Mouse (Mus musculus) C2C12 (cell line): ENCODE results near the gene Robo1. TPM values are rescaled to one million over a fixed set of nuclear protein-coding genes. Genes with fewer than 3 reads are reported as not detected.

Experiments used
- H3K27me3 ChIP-seq: one replicate; pipeline ENCODE4 v1.6.1; 2011; ENCODE audit not compliant: control insufficient read depth, insufficient read depth, insufficient read length
- H3K36me3 ChIP-seq: one replicate; pipeline ENCODE4 v1.6.1; 2011; ENCODE audit not compliant: control insufficient read depth, insufficient read depth
- H3K4me3 ChIP-seq: one replicate; pipeline ENCODE4 v1.5.1; 2011; ENCODE audit warnings: mild to moderate bottlenecking, control low read depth; ENCODE audit not compliant: poor library complexity, insufficient read depth, severe bottlenecking
- H3K79me2 ChIP-seq: one replicate; pipeline ENCODE4 v1.6.1; 2011; ENCODE audit not compliant: control insufficient read depth, insufficient read depth
- H3K79me3 ChIP-seq: one replicate; pipeline ENCODE4 v1.6.1; 2011; ENCODE audit warnings: low read depth, control low read depth
- H3ac ChIP-seq: one replicate; pipeline ENCODE3; 2011; ENCODE audit warnings: low read depth; ENCODE audit not compliant: control insufficient read depth, insufficient read length
- CEBPB ChIP-seq: IDR thresholded peaks from one replicate; pipeline ENCODE4 v1.6.1; 2011; ENCODE audit warnings: low read depth, mild to moderate bottlenecking, control low read depth, moderate library complexity
- CTCF ChIP-seq: IDR thresholded peaks from one replicate; pipeline ENCODE4 v1.5.1; 2011; ENCODE audit not compliant: control insufficient read depth, insufficient read depth, insufficient read length
- FOSL1 ChIP-seq: IDR thresholded peaks from one replicate; pipeline ENCODE4 v1.8.0; 2011; ENCODE audit warnings: mild to moderate bottlenecking, low read length; ENCODE audit not compliant: poor library complexity, insufficient read depth, severe bottlenecking
- MAX ChIP-seq: IDR thresholded peaks from one replicate; pipeline ENCODE4 v1.6.1; 2011; ENCODE audit warnings: mild to moderate bottlenecking, control low read depth
- MYOD1 ChIP-seq: IDR thresholded peaks from one replicate; pipeline ENCODE4 v1.6.1; 2011; ENCODE audit warnings: low read depth; ENCODE audit not compliant: control insufficient read depth, insufficient read length
- MYOG ChIP-seq: IDR thresholded peaks from one replicate; pipeline ENCODE4 v1.6.1; 2011; ENCODE audit not compliant: control insufficient read depth, insufficient read length; ENCODE audit errors: extremely low read depth
- USF1 ChIP-seq: IDR thresholded peaks from one replicate; pipeline ENCODE4 v1.6.1; 2011; ENCODE audit warnings: low read depth, mild to moderate bottlenecking, control low read depth, moderate library complexity
- polyA plus RNA-seq: library from polyadenylated mRNA; unstranded; fragments of >200 nt; fragmentation: generic; extraction: Trizol; gene quantifications from one replicate; pipeline ENCODE4 v1.2.1, GENCODE M21; 2012; ENCODE audit warnings: missing spikeins

Gene Robo1
- polyA plus RNA-seq, 1 experiment = 6.5 TPM

GRCm38 (mm10) chr16:72383566-72383965, 75.5 kb downstream of the Robo1 start:
- Histone ChIP-seq H3K4me3 (no peak overlapping the region), H3K36me3 (no peaks in the 10 kb centered on the region)
- TF ChIP-seq CEBPB (no peak), CTCF (no peak), MAX (no peak), MYOD1 (no peak), FOSL1 (no peak), MYOG (no peak), USF1 (no peak)

GRCm38 (mm10) chr16:72393512-72393911, 85.4 kb downstream of the Robo1 start:
- no peaks in the 10 kb centered on the region for H3K27me3 ChIP-seq
- no peaks in the 10 kb centered on the region for H3K79me2 ChIP-seq
- H3K36me3 ChIP-seq = no peaks in the 10 kb centered on the region
- no peaks in the 10 kb centered on the region for H3K79me3 ChIP-seq
- TF ChIP-seq USF1 (no peak), MYOG (no peak), FOSL1 (no peak), CEBPB (no peak), MAX (no peak), MYOD1 (no peak), CTCF (no peak)
- no peak overlapping the region for H3ac ChIP-seq
- H3K4me3 ChIP-seq = no peak overlapping the region

More at GRCm38 (mm10) chr16:72383566-72383965, 75.5 kb downstream of the Robo1 start:
- Histone ChIP-seq H3K27me3 (no peaks in the 10 kb centered on the region), H3K79me3 (no peaks in the 10 kb centered on the region), H3K79me2 (no peaks in the 10 kb centered on the region), H3ac (no peak overlapping the region)

- TF ChIP-seq CEBPB = no peak
- TF ChIP-seq MYOD1 = no peak
- TF ChIP-seq USF1 = no peak
- no peak for TF ChIP-seq CTCF
- TF ChIP-seq FOSL1 = no peak
- no peak for TF ChIP-seq MAX
- TF ChIP-seq MYOG = no peak
- Histone ChIP-seq H3K79me3 (no peaks in the 10 kb centered on the region), H3K36me3 (no peaks in the 10 kb centered on the region), H3K79me2 (no peaks in the 10 kb centered on the region), H3K4me3 (no peak overlapping the region), H3ac (no peak overlapping the region), H3K27me3 (no peaks in the 10 kb centered on the region)
Measured at GRCm38 (mm10) chr16:72398811-72399210, 90.7 kb downstream of the Robo1 start.

- no peaks in the 10 kb centered on the region for H3K27me3 ChIP-seq
- H3K79me2 ChIP-seq = no peaks in the 10 kb centered on the region
- TF ChIP-seq MYOD1 = no peak
- TF ChIP-seq MYOG = no peak
- TF ChIP-seq FOSL1 = no peak
- TF ChIP-seq CEBPB = no peak
- TF ChIP-seq USF1 = no peak
- TF ChIP-seq MAX = no peak
- TF ChIP-seq CTCF = no peak
- no peaks in the 10 kb centered on the region for H3K36me3 ChIP-seq
- H3K79me3 ChIP-seq = no peaks in the 10 kb centered on the region
- no peak overlapping the region for H3K4me3 ChIP-seq
- no peak overlapping the region for H3ac ChIP-seq
Measured at GRCm38 (mm10) chr16:72402381-72402780, 94.3 kb downstream of the Robo1 start.

- TF ChIP-seq MYOD1 (no peak), CEBPB (no peak), MAX (no peak), FOSL1 (no peak), CTCF (no peak), USF1 (no peak), MYOG (no peak)
- H3ac ChIP-seq = no peak overlapping the region
- H3K79me2 ChIP-seq = no peaks in the 10 kb centered on the region
- no peaks in the 10 kb centered on the region for H3K36me3 ChIP-seq
- H3K4me3 ChIP-seq = no peak overlapping the region
- H3K79me3 ChIP-seq = no peaks in the 10 kb centered on the region
- no peaks in the 10 kb centered on the region for H3K27me3 ChIP-seq
Measured at GRCm38 (mm10) chr16:72409820-72410219, 101.7 kb downstream of the Robo1 start.

- no peak for TF ChIP-seq CTCF
- no peak for TF ChIP-seq FOSL1
- no peak for TF ChIP-seq CEBPB
- TF ChIP-seq USF1 = no peak
- TF ChIP-seq MYOD1 = no peak
- TF ChIP-seq MYOG = no peak
- TF ChIP-seq MAX = no peak
- Histone ChIP-seq H3K79me2 (no peaks in the 10 kb centered on the region), H3K27me3 (no peaks in the 10 kb centered on the region), H3K79me3 (no peaks in the 10 kb centered on the region), H3ac (no peak overlapping the region), H3K4me3 (no peak overlapping the region), H3K36me3 (no peaks in the 10 kb centered on the region)
Measured at GRCm38 (mm10) chr16:72411669-72412270, 103.7 kb downstream of the Robo1 start.
